Mouse (Mus musculus): ENCODE data around the gene Spem2. TPM values are rescaled to one million over a fixed set of nuclear protein-coding genes. Genes with fewer than 3 reads are reported as not detected.

Gene Spem2
- polyA plus RNA-seq, 1 experiment from 2014 or later, result not detected

GRCm38 (mm10) chr11:69849128-69849527 is 30.9 kb upstream of the Spem2 start:
- H3K4me1 ChIP-seq (replicated peaks), result peaks cover 28% of the 10 kb centered on the region
- ATAC-seq (ENCODE audit: insufficient number of reproducible peaks, insufficient read depth, low FRiP score, low TSS enrichment, low read depth), result no peak

GRCm38 (mm10) chr11:69848021-69848420 is 29.8 kb upstream of the Spem2 start:
- H3K27me3 ChIP-seq, result no peaks in the 10 kb centered on the region
- ATAC-seq (ENCODE audit: insufficient number of reproducible peaks, insufficient read depth, low FRiP score, low TSS enrichment, low read depth), result no peak
- peak overlapping the region; percentile 90 for H3K4me2 ChIP-seq
- 95% methylated on average over 6 of the region's 6 CpGs for WGBS
- H3K9me3 ChIP-seq, result no peaks in the 10 kb centered on the region
- H3K4me3 ChIP-seq (replicated peaks), result peak overlapping the region; percentile 72
- H3K36me3 ChIP-seq, result peaks cover 49% of the 10 kb centered on the region
- peaks cover 28% of the 10 kb centered on the region for H3K4me1 ChIP-seq (replicated peaks)
- H3K27ac ChIP-seq, result no peak overlapping the region
- 0 out of 2 replicates have a peak overlapping the region, but pooled peaks have one; percentile 81 for H3K9ac ChIP-seq (replicated peaks)

More at GRCm38 (mm10) chr11:69849128-69849527, 30.9 kb upstream of the Spem2 start:
- H3K27ac ChIP-seq, result no peak overlapping the region
- no peaks in the 10 kb centered on the region for H3K27me3 ChIP-seq
- H3K4me3 ChIP-seq (replicated peaks), result 0 out of 2 replicates have a peak overlapping the region, but pooled peaks have one; percentile 2
- 91% methylated on average over 9 of the region's 9 CpGs for WGBS
- H3K36me3 ChIP-seq, result peaks cover 49% of the 10 kb centered on the region
- no peak overlapping the region for H3K4me2 ChIP-seq
- no peaks in the 10 kb centered on the region for H3K9me3 ChIP-seq
- no peak overlapping the region for H3K9ac ChIP-seq (replicated peaks)

- Histone ChIP-seq H3K9ac (replicated peaks) (peak overlapping the region; percentile 81), H3K4me1 (replicated peaks) (peaks cover 28% of the 10 kb centered on the region), H3K27me3 (no peaks in the 10 kb centered on the region), H3K4me3 (replicated peaks) (peak overlapping the region; percentile 72), H3K4me2 (peak overlapping the region; percentile 90), H3K9me3 (no peaks in the 10 kb centered on the region), H3K27ac (peak overlapping the region; percentile 97), H3K36me3 (peaks cover 44% of the 10 kb centered on the region)
- 10% methylated on average over 37 of the region's 37 CpGs for WGBS
- peak; percentile 45 for ATAC-seq (ENCODE audit: insufficient number of reproducible peaks, insufficient read depth, low FRiP score, low TSS enrichment, low read depth)
Observed at GRCm38 (mm10) chr11:69846738-69847688, 28.7 kb upstream of the Spem2 start.

GRCm38 (mm10) chr11:69846198-69846680 is 28.0 kb upstream of the Spem2 start, which contains the start of gene Plscr3:
Gene Plscr3, plus strand, starts transcription at chr11:69846376.
- Histone ChIP-seq H3K36me3 (peaks cover 36% of the 10 kb centered on the region), H3K4me1 (replicated peaks) (peaks cover 28% of the 10 kb centered on the region), H3K9ac (replicated peaks) (peak within 1 kb of the TSS; percentile 81), H3K27ac (peak within 1 kb of the TSS; percentile 97), H3K4me3 (replicated peaks) (peak within 1 kb of the TSS; percentile 72), H3K9me3 (no peaks in the 10 kb centered on the region), H3K27me3 (no peaks in the 10 kb centered on the region), H3K4me2 (peak within 1 kb of the TSS; percentile 90)
- WGBS, result 1% methylated on average over 38 of the region's 38 CpGs
- ATAC-seq (ENCODE audit: insufficient number of reproducible peaks, insufficient read depth, low FRiP score, low TSS enrichment, low read depth), result peak; percentile 91

GRCm38 (mm10) chr11:69838714-69839104 is 20.4 kb upstream of the Spem2 start:
- 2% methylated on average over 7 of the region's 7 CpGs for WGBS

GRCm38 (mm10) chr11:69837952-69838713 is 19.9 kb upstream of the Spem2 start, which contains the start of gene Tmem256:
Gene Tmem256, plus strand, starts transcription at chr11:69838514.
- no peaks in the 10 kb centered on the region for H3K9me3 ChIP-seq
- peak within 1 kb of the TSS; percentile 89 for H3K27ac ChIP-seq
- peak within 1 kb of the TSS; percentile 81 for H3K9ac ChIP-seq (replicated peaks)
- peak within 1 kb of the TSS; percentile 95 for H3K4me2 ChIP-seq
- H3K4me3 ChIP-seq (replicated peaks), result peak within 1 kb of the TSS; percentile 72
- ATAC-seq (ENCODE audit: insufficient number of reproducible peaks, insufficient read depth, low FRiP score, low TSS enrichment, low read depth), result peak; percentile 91
- peaks cover 46% of the 10 kb centered on the region for H3K4me1 ChIP-seq (replicated peaks)
- peaks cover 7% of the 10 kb centered on the region for H3K36me3 ChIP-seq
- WGBS, result under 1% methylated on average over 34 of the region's 34 CpGs
- peaks cover 34% of the 10 kb centered on the region for H3K27me3 ChIP-seq

More at GRCm38 (mm10) chr11:69838714-69839104, 20.4 kb upstream of the Spem2 start:
- Histone ChIP-seq H3K4me3 (replicated peaks) (peak overlapping the region; percentile 72), H3K9ac (replicated peaks) (peak overlapping the region; percentile 64), H3K4me1 (replicated peaks) (peaks cover 43% of the 10 kb centered on the region), H3K27me3 (peaks cover 28% of the 10 kb centered on the region), H3K4me2 (peak overlapping the region; percentile 95), H3K36me3 (peaks cover 2% of the 10 kb centered on the region; the same call in 1 of the 2 replicates), H3K9me3 (no peaks in the 10 kb centered on the region), H3K27ac (peak overlapping the region; percentile 89)
- no peak for ATAC-seq (ENCODE audit: insufficient number of reproducible peaks, insufficient read depth, low FRiP score, low TSS enrichment, low read depth)

GRCm38 (mm10) chr11:69837604-69837951 is 19.3 kb upstream of the Spem2 start, which contains the start of gene Nlgn2:
Gene Nlgn2, minus strand, starts transcription at chr11:69837784.
- H3K9ac ChIP-seq (replicated peaks), result peak within 1 kb of the TSS; percentile 81
- H3K9me3 ChIP-seq, result no peaks in the 10 kb centered on the region
- H3K4me1 ChIP-seq (replicated peaks), result peaks cover 46% of the 10 kb centered on the region
- ATAC-seq (ENCODE audit: insufficient number of reproducible peaks, insufficient read depth, low FRiP score, low TSS enrichment, low read depth), result no peak; the same call in 1 of the 2 replicates
- peaks cover 38% of the 10 kb centered on the region for H3K27me3 ChIP-seq
- H3K4me3 ChIP-seq (replicated peaks), result peak within 1 kb of the TSS; percentile 72
- WGBS, result under 1% methylated on average over 30 of the region's 32 CpGs
- H3K36me3 ChIP-seq, result peaks cover 12% of the 10 kb centered on the region
- peak within 1 kb of the TSS; percentile 95 for H3K4me2 ChIP-seq
- H3K27ac ChIP-seq, result peak within 1 kb of the TSS; percentile 89

- peak overlapping the region; percentile 95 for H3K4me2 ChIP-seq
- peaks cover 46% of the 10 kb centered on the region for H3K4me1 ChIP-seq (replicated peaks)
- H3K9ac ChIP-seq (replicated peaks), result peak overlapping the region; percentile 81
- WGBS, result under 1% methylated on average over 40 of the region's 52 CpGs
- H3K27me3 ChIP-seq, result peaks cover 41% of the 10 kb centered on the region
- peak overlapping the region; percentile 72 for H3K4me3 ChIP-seq (replicated peaks)
- ATAC-seq (ENCODE audit: insufficient number of reproducible peaks, insufficient read depth, low FRiP score, low TSS enrichment, low read depth), result no peak
- no peaks in the 10 kb centered on the region for H3K9me3 ChIP-seq
- peak overlapping the region; percentile 89 for H3K27ac ChIP-seq
- peaks cover 19% of the 10 kb centered on the region for H3K36me3 ChIP-seq
Observed at GRCm38 (mm10) chr11:69836703-69837576, 18.7 kb upstream of the Spem2 start.

GRCm38 (mm10) chr11:69835966-69836335 is 17.7 kb upstream of the Spem2 start:
- H3K27ac ChIP-seq, result peak overlapping the region; percentile 89; the same call in 1 of the 2 replicates

More at GRCm38 (mm10) chr11:69835966-69836335, 17.7 kb upstream of the Spem2 start:
- no peak for ATAC-seq (ENCODE audit: insufficient number of reproducible peaks, insufficient read depth, low FRiP score, low TSS enrichment, low read depth)
- Histone ChIP-seq H3K4me1 (replicated peaks) (peaks cover 46% of the 10 kb centered on the region), H3K9me3 (no peaks in the 10 kb centered on the region), H3K36me3 (peaks cover 28% of the 10 kb centered on the region), H3K4me2 (peak overlapping the region; percentile 95), H3K9ac (replicated peaks) (peak overlapping the region; percentile 81; the same call in 1 of the 2 replicates), H3K4me3 (replicated peaks) (peak overlapping the region; percentile 72), H3K27me3 (peaks cover 41% of the 10 kb centered on the region)
- 0% methylated on average over 4 of the region's 4 CpGs for WGBS

Measured in limb, embryonic 12.5 days (tissue).